Mouse (Mus musculus): ENCODE measurements around the gene Hsp90ab1. TPM values are rescaled to one million over a fixed set of nuclear protein-coding genes. Genes with fewer than 3 reads are reported as not detected.

Hsp90ab1 gene
- polyA plus RNA-seq, 1 experiment from 2014 or later: 1,012 TPM

DNA sequence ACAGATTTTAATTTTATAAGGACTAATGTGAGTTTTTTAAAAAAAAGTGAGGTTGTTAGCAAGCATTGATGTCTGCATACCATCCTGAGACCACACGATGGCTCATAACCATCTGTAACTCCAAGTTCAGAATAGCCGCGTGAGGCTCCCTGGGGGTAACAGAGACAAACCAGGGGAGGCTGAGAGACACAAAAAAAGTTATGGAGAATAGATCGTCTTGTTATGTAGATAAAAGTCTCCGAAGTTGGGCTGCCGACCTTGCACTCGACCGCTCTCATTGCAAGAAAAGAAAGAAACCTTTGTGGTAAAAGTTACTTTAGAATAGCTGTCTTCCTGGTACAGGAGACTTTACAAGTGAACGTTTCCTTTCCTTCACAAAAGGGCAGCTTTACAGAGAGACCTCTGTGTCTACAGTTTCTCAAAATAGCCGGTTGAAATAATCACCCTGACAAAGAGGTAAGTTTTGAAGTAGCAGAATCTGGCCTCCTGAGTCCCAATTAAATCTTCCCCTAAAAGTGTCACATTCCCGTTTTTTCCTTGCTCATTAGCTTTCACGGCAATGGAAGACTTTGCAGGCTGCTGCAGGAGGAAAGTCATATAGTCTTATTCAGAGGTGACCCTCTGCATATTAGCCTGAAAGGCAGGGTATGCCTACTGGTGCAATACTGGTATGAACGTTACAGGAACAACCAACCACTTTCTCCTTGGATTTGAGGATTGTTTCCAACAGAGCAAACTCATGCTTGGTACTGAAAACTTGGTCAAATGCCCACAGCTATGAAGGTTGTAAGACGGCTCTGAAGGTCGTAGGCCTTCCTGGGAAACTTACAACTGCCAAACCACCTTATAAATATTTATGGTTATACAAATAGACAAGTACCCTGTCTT, 34.2 kb upstream of the Hsp90ab1 start:
- 76% methylated on average over 15 of the region's 15 CpGs for WGBS (ENCODE audit: insufficient replicate concordance)
- H3K36me3 ChIP-seq: no peaks in the 10 kb centered on the region
- H3K4me1 ChIP-seq (replicated peaks): peaks cover 27% of the 10 kb centered on the region
- H3K27me3 ChIP-seq: no peaks in the 10 kb centered on the region
- ATAC-seq (ENCODE audit: low read depth) (no peak), DNase-seq (no peak)
- no peak overlapping the region for H3K4me2 ChIP-seq
- no peak overlapping the region for H3K4me3 ChIP-seq (replicated peaks)
- no peak overlapping the region for H3K9ac ChIP-seq
- no peaks in the 10 kb centered on the region for H3K9me3 ChIP-seq (replicated peaks)
- no peak overlapping the region for H3K27ac ChIP-seq

- WGBS (ENCODE audit: insufficient replicate concordance): 78% methylated on average over 3 of the region's 3 CpGs
- Histone ChIP-seq H3K4me3 (replicated peaks) (no peak overlapping the region), H3K9ac (no peak overlapping the region), H3K9me3 (replicated peaks) (no peaks in the 10 kb centered on the region), H3K36me3 (no peaks in the 10 kb centered on the region), H3K27ac (no peak overlapping the region), H3K27me3 (0 out of 2 replicates have a peak, but pooled peaks cover 7% of the 10 kb centered on the region), H3K4me2 (no peak overlapping the region), H3K4me1 (replicated peaks) (peaks cover 45% of the 10 kb centered on the region)
- ATAC-seq (ENCODE audit: low read depth) (no peak), DNase-seq (no peak)
Observed at GRCm38 (mm10) chr17:45602984-45603383, 29.9 kb upstream of the Hsp90ab1 start.

- Histone ChIP-seq H3K4me1 (replicated peaks) (peaks cover 53% of the 10 kb centered on the region), H3K9me3 (replicated peaks) (no peaks in the 10 kb centered on the region), H3K4me3 (replicated peaks) (peak within 1 kb of the TSS; percentile 23), H3K4me2 (peak within 1 kb of the TSS; percentile 56), H3K27ac (peak within 1 kb of the TSS; percentile 11; the same call in 1 of the 2 replicates), H3K27me3 (0 out of 2 replicates have a peak, but pooled peaks cover 7% of the 10 kb centered on the region), H3K36me3 (no peaks in the 10 kb centered on the region), H3K9ac (peak within 1 kb of the TSS; percentile 40)
- ATAC-seq (ENCODE audit: low read depth) (no peak; the same call in 1 of the 2 replicates), DNase-seq (no peak)
- WGBS (ENCODE audit: insufficient replicate concordance): 62% methylated on average over 6 of the region's 6 CpGs
Observed at GRCm38 (mm10) chr17:45601877-45602304, 28.8 kb upstream of the Hsp90ab1 start, which contains the start of gene Mymx. TSS of gene Mymx (minus strand) at chr17:45602102.

GRCm38 (mm10) chr17:45601325-45601724, 28.3 kb upstream of the Hsp90ab1 start:
- DNase-seq: no peak
- no peak for ATAC-seq (ENCODE audit: low read depth)
- Histone ChIP-seq H3K36me3 (no peaks in the 10 kb centered on the region), H3K9me3 (replicated peaks) (no peaks in the 10 kb centered on the region), H3K9ac (peak overlapping the region; percentile 40), H3K27ac (peak overlapping the region; percentile 11; the same call in 1 of the 2 replicates), H3K4me3 (replicated peaks) (peak overlapping the region; percentile 23), H3K27me3 (0 out of 2 replicates have a peak, but pooled peaks cover 7% of the 10 kb centered on the region), H3K4me2 (peak overlapping the region; percentile 56), H3K4me1 (replicated peaks) (peaks cover 59% of the 10 kb centered on the region)
- WGBS (ENCODE audit: insufficient replicate concordance): 36% methylated on average over 22 of the region's 22 CpGs

DNA sequence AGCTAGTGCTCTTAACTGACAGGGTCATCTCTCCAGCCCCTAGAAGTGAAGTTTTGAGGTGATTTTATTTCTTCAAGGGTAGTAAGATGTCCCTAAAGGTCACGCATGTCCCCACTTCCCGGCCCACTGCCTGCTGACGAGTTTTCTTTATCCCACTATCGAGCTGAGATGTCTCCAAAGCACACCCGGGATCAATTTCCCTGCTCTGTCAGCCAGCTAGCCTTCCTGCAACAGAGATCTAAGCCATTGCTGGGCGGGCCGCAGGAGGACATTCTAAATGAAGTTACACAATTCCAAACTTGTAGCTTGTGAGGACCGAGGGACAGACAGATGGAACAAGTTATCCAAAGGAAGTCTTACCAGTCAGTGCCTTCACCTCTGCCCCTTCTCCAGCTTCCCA, 27.2 kb upstream of the Hsp90ab1 start:
- ATAC-seq (ENCODE audit: low read depth) (no peak), DNase-seq (no peak)
- WGBS (ENCODE audit: insufficient replicate concordance): 64% methylated on average over 8 of the region's 8 CpGs
- Histone ChIP-seq H3K4me1 (replicated peaks) (peaks cover 68% of the 10 kb centered on the region), H3K36me3 (no peaks in the 10 kb centered on the region), H3K27me3 (0 out of 2 replicates have a peak, but pooled peaks cover 7% of the 10 kb centered on the region), H3K9ac (0 out of 2 replicates have a peak overlapping the region, but pooled peaks have one; percentile 4), H3K4me2 (0 out of 2 replicates have a peak overlapping the region, but pooled peaks have one; percentile 80), H3K4me3 (replicated peaks) (no peak overlapping the region), H3K27ac (0 out of 2 replicates have a peak overlapping the region, but pooled peaks have one; percentile 2), H3K9me3 (replicated peaks) (no peaks in the 10 kb centered on the region)

DNA sequence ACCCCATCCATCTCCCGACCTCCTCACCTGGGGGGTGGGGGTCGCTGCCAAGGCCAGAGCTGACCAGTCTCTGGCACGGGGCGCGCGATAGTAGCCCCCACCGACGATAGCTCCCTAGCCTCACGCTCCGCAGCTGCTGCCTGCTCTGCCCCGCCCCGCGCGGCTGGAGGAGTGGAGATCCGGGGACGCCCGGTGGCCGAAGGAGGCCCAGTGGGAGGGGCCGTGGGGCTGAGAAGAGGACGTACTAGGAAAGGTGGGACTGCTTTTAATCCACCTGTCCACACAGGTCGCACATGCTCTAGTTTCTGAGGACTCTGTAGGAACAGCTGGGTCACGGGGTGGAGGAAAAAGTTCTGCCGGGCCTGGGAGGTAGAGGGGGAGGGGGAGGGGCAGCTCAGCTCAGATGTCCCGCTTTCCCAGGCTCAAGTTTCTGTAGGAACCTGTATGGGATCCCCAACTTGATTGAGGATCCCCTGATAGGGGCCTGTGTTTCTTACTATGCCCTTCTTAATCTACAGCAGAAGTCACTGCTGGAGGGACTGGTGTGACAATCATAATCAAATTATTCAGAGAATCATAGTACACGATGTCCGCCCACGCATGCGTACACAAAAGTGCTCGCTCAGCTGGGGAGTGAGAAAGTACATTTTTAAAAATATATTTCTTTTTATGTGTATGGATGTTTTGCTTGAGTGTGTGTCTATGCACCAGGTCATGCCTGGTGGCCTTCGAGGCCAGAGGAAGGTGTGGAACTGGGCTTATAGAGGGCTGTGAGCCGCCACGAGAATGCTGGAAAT, 26.6 kb upstream of the Hsp90ab1 start, which contains the start of gene Slc29a1:
Gene Slc29a1 (minus strand): TSS at position 161 of the 797 bp plus-strand sequence.
- peak within 1 kb of the TSS; percentile 69 for H3K9ac ChIP-seq
- H3K4me3 ChIP-seq (replicated peaks): peak within 1 kb of the TSS; percentile 53
- ATAC-seq (ENCODE audit: low read depth) (peak; percentile 21), DNase-seq (peak; percentile 62)
- 19% methylated on average over 32 of the region's 32 CpGs for WGBS (ENCODE audit: insufficient replicate concordance)
- H3K27ac ChIP-seq: peak within 1 kb of the TSS; percentile 23; the same call in 1 of the 2 replicates
- peak within 1 kb of the TSS; percentile 80 for H3K4me2 ChIP-seq
- peaks cover 70% of the 10 kb centered on the region for H3K4me1 ChIP-seq (replicated peaks)
- H3K9me3 ChIP-seq (replicated peaks): no peaks in the 10 kb centered on the region
- 0 out of 2 replicates have a peak, but pooled peaks cover 7% of the 10 kb centered on the region for H3K27me3 ChIP-seq
- H3K36me3 ChIP-seq: no peaks in the 10 kb centered on the region

- Histone ChIP-seq H3K4me2 (peak overlapping the region; percentile 80), H3K4me3 (replicated peaks) (peak overlapping the region; percentile 53; the same call in 1 of the 2 replicates), H3K36me3 (no peaks in the 10 kb centered on the region), H3K27me3 (0 out of 2 replicates have a peak, but pooled peaks cover 7% of the 10 kb centered on the region), H3K9ac (peak overlapping the region; percentile 69; the same call in 1 of the 2 replicates), H3K4me1 (replicated peaks) (peaks cover 77% of the 10 kb centered on the region), H3K27ac (peak overlapping the region; percentile 18; the same call in 1 of the 2 replicates), H3K9me3 (replicated peaks) (no peaks in the 10 kb centered on the region)
- DNase-seq (no peak), ATAC-seq (ENCODE audit: low read depth) (no peak)
- 54% methylated on average over 3 of the region's 3 CpGs for WGBS (ENCODE audit: insufficient replicate concordance)
Observed at GRCm38 (mm10) chr17:45598891-45599290, 25.8 kb upstream of the Hsp90ab1 start.

DNA sequence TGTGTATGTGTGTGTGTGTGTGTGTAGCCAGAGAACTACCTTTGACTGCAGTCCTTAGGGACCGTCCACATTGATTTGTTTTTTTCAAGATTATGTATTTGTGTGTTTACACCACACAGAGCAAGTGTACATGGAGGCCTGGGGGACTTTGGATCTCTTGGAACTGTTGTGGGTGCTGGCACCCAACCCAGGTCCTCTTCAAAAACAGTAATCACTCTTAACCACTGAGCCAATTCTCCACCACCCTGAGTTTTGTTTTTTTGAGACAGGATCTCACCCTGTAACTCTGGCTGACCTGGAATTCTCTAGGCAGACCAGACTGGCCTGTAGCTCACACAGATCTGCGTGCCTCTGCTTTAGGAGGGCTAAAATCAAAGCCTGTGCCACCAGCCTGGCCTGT, 25.3 kb upstream of the Hsp90ab1 start:
- Histone ChIP-seq H3K4me3 (replicated peaks) (no peak overlapping the region), H3K27me3 (0 out of 2 replicates have a peak, but pooled peaks cover 7% of the 10 kb centered on the region), H3K36me3 (no peaks in the 10 kb centered on the region), H3K9ac (no peak overlapping the region), H3K4me2 (no peak overlapping the region), H3K4me1 (replicated peaks) (peaks cover 83% of the 10 kb centered on the region), H3K27ac (peak overlapping the region; percentile 18; the same call in 1 of the 2 replicates), H3K9me3 (replicated peaks) (no peaks in the 10 kb centered on the region)
- ATAC-seq (ENCODE audit: low read depth) (no peak), DNase-seq (no peak)
- 73% methylated on average over 2 of the region's 2 CpGs for WGBS (ENCODE audit: insufficient replicate concordance)

DNA sequence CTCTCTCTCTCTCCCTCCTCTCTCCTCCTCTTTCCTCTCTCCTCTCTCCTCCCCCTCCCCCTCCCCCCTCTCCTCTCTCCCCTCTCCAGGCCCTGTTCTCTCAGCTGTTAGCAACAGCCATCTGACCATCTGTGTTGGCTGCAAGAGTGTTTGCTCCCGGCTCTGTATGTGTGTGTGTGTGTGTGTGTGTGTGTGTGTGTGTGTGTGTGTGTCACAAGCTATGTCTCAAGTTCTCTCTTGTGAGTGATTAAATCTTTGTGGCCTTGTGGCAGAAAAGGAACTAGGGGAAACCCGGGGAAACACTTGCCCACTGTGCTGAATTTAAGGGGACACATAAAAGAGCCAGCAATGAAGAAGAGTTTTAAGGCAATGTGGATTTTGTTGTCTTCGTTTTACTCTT, 24.7 kb upstream of the Hsp90ab1 start:
- Histone ChIP-seq H3K9ac (no peak overlapping the region), H3K4me1 (replicated peaks) (peaks cover 89% of the 10 kb centered on the region), H3K27me3 (0 out of 2 replicates have a peak, but pooled peaks cover 7% of the 10 kb centered on the region), H3K27ac (peak overlapping the region; percentile 16; the same call in 1 of the 2 replicates), H3K4me2 (no peak overlapping the region), H3K36me3 (no peaks in the 10 kb centered on the region), H3K9me3 (replicated peaks) (no peaks in the 10 kb centered on the region), H3K4me3 (replicated peaks) (no peak overlapping the region)
- ATAC-seq (ENCODE audit: low read depth): no peak
- 16% methylated on average over 3 of the region's 3 CpGs for WGBS (ENCODE audit: insufficient replicate concordance)
- DNase-seq: no peak

DNA sequence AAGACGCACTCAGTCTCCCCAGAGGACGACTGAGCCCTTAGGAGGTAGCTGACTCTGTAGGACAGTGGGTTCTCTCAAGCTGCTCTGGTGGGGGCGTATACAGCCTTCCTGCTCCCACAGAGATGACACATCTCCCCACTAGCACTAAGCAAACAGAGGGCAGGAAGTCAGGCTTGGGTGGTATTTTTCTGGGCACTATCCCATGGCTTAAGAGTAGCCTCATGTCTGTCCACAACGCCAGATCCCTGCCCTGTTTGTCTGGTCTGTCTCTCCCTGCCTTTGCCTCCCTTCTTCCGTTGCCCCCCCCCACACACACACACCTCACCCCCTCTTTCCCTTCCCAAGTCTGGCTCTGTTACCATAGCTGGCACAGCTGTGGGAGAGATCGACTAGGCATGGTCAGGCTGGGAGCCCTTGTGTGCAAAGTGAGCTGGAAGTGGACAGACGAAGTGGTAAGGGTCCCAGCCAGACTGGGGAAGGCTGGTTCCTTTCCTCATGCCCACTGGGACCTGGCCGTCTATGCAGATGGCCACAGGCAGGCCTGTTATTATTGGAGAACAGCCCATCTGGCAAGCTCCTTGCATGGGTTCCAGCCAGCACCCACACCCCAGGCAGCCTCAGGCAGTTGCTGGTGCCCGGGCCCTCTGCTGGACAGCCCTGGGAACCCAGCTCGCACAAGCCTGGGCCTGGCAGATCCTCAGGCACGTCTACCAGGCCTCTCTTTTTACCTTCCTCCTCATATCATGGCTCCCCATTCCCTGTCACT, 23.7 kb upstream of the Hsp90ab1 start:
- Histone ChIP-seq H3K27ac (peak overlapping the region; percentile 97), H3K4me2 (0 out of 2 replicates have a peak overlapping the region, but pooled peaks have one; percentile 100), H3K9ac (peak overlapping the region; percentile 47; the same call in 1 of the 2 replicates), H3K27me3 (0 out of 2 replicates have a peak, but pooled peaks cover 7% of the 10 kb centered on the region), H3K4me1 (replicated peaks) (peaks cover 91% of the 10 kb centered on the region), H3K4me3 (replicated peaks) (no peak overlapping the region), H3K36me3 (peaks cover 4% of the 10 kb centered on the region), H3K9me3 (replicated peaks) (no peaks in the 10 kb centered on the region)
- ATAC-seq (ENCODE audit: low read depth) (peak; percentile 30), DNase-seq (peak; percentile 70)
- 36% methylated on average over 11 of the region's 11 CpGs for WGBS (ENCODE audit: insufficient replicate concordance)
